Mouse (Mus musculus): ENCODE data around the gene Sval2.

Sval2 gene

DNA sequence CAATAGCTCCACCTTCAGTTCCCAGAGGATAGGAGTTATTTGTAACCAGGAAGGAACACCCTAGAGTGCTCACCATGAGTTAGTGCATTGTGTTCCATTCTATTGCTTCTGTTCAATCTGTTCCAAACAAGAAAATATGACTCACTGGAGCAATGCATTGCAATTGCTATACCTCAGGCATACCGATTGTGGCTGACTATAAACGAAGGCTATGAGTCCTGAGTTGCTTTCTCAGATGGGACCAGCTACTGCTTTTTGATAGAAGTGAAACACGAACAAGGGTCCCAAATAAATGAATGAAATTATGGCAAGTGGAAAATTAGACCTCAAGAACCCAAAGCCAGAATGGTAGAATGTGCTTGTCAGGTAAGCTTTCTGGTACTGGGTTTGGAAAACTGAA is at the start of gene Sval2:
TSS of gene Sval2 (plus strand) at position 301 of the 400 bp plus-strand sequence.
- no peak for DNase-seq

GRCm38 (mm10) chr6:41824086-41824485 is 28.7 kb upstream of the Sval2 start:
- no peak for DNase-seq

- no peak for DNase-seq
Measured at GRCm38 (mm10) chr6:41829516-41829915, 23.3 kb upstream of the Sval2 start.

DNA sequence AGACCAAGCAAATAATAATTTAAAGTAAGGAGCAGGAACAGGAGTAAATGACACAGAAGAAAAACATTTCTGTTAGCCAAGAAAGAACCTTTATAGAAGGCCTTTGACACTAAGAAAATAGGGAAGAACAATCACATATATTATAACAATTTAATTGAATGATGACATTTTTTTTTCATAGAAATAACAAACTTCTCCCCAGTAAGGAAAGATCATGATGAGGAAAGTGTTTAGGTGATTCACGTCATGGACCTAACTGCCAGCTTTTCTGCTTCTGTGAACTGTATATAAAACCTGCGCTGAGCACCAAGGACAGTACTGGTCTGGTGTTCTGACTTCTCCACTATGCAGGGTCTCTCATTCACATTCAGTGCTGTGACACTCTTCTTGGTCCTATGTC is 5.6 kb upstream of the Sval2 start, which contains the start of gene Pip:
TSS of gene Pip (plus strand) at position 301 of the 400 bp plus-strand sequence.
- no peak for DNase-seq

DNA sequence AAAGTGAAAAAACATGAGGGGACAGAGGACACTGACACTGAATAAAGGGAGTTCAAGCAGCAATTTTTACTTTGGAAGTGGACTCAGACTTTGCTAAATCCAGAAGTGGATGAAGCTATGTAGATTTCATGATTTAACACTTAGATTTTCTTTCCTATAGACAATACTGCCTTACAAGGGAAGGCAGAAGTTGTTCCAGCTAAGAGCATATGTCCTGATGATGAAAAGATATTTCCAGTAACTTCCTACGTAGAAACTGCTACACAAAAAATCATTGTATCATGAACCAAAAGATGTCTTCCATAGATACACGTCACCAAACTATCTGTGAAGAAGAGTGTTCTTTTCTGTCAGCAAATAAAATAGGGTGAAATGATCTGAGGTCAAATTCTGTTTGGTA is 11.2 kb downstream of the Sval2 start:
- no peak for DNase-seq

DNA sequence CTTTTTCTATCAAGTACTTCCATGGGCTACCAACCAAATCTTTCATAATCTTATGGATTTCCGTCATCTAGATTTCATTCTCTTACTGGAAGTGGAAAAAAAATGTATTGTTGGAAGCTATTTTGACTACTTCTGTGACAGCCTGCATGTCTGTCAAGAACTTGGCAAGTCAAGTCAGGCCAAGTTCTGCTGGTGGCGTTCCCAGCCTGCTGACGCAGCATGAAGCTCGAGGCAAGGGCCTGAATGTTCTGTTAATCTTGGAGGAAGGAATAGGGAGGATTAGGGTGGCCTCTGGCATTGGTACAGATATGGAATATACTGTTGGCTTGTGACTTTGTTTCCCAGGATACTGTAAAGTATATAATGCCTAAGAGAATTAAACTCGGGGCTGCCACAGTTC is 58.8 kb downstream of the Sval2 start:
- no peak for DNase-seq

Measured in kidney, postnatal 10 days (tissue).